Mouse (Mus musculus) megakaryocyte, embryonic 14.5 days (primary cell): ENCODE data around the gene Fam72a.

ENCODE experiments used
- FLI1 ChIP-seq: IDR thresholded peaks from 2 replicates; pipeline ENCODE4 v1.6.1; 2012; ENCODE audit warnings: low read length, inconsistent platforms, mixed read lengths
- GATA1 ChIP-seq: IDR thresholded peaks from 3 replicates; pipeline ENCODE4 v1.6.1; 2012; ENCODE audit warnings: mixed read lengths, low read length, inconsistent platforms, borderline replicate concordance

GRCm38 (mm10) chr1:131583598-131583997 is 55.9 kb downstream of the Fam72a start:
- no peak for TF ChIP-seq GATA1
- no peak for TF ChIP-seq FLI1
